Mouse (Mus musculus) kidney, postnatal 14 days (tissue): Measurements from ENCODE around the gene Ring1.

ENCODE experiments used
- DNase-seq: peaks from one replicate; pipeline ENCODE4 v3.0.0; 2022; ENCODE audit warnings: mixed read lengths

Ring1 gene

DNA sequence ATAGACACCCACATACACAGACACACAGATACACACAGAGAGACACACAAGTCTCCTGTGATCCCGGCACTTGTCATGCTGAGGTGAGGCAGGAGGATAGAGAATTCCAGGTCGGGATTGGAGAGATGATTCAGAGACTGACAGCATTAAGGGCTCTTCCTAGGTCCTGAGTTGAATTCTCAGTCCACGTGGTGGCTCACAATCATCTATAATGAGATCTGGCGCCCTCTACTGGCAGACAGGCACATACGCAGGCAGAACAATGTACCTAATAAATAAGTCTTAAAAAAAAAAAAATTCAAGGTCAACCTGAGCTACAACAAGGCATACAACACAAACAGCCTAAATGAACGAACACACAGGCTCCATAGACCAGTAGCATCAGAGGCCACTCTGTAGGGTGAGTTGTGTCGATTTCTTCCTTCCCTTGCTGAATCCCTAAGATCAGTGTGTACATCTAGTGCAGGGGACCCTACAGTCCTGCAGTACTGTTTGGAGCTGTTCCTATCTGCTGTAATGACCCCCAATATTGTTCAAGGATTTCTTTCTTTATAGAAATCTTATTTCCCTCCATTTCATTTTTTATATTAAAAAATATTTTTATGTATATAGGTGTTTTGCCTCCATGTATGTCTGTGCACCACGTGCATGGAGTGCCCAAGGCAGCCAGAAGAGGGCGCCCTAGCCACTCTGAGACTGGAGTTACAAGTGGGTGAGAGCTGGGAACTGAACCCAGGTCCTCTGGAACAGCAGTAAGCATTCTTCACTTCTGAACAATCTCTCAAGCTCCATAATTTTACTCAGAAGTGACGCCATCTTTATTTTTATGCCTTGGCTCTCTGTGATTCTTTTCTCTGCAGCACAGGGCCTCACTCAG is 32.5 kb downstream of the Ring1 start:
- DNase-seq: peak; percentile 64

- peak; percentile 58 for DNase-seq
These were observed 42.3 kb downstream of the Ring1 start for GRCm38 (mm10) chr17:33982136-33982535.

- DNase-seq: peak; percentile 93
These were observed 43.1 kb downstream of the Ring1 start for GRCm38 (mm10) chr17:33981192-33981909.

- DNase-seq: no peak
These were observed 44.1 kb downstream of the Ring1 start for GRCm38 (mm10) chr17:33980181-33981035.

DNA sequence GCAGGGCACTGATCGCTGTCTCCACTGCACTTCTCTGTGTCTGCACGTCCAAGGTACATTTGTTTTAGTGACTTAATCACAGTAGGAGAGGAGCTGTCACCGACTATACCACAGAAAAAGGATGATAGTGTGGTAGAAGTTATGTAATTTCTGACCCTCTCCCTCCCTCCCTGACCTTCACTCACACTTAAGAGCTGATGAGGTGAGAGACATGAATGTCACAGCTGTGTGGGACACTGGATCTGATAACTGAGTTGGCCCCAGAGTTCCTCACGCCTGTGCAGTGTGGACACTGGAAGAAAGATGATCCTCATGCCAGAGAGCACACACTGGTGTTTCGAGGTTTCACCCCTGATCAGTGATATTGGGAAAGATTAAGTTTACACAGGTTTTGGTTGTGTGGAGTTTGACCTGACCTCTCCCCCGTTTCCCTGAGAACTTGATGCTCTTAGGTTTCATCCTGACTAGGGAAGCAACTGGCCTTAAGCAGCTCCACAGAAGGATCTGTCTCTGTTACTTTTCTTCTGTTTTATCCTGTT is 44.9 kb downstream of the Ring1 start:
- DNase-seq: no peak

- peak; percentile 92 for DNase-seq
These were observed 45.8 kb downstream of the Ring1 start for GRCm38 (mm10) chr17:33978631-33979031.

DNA sequence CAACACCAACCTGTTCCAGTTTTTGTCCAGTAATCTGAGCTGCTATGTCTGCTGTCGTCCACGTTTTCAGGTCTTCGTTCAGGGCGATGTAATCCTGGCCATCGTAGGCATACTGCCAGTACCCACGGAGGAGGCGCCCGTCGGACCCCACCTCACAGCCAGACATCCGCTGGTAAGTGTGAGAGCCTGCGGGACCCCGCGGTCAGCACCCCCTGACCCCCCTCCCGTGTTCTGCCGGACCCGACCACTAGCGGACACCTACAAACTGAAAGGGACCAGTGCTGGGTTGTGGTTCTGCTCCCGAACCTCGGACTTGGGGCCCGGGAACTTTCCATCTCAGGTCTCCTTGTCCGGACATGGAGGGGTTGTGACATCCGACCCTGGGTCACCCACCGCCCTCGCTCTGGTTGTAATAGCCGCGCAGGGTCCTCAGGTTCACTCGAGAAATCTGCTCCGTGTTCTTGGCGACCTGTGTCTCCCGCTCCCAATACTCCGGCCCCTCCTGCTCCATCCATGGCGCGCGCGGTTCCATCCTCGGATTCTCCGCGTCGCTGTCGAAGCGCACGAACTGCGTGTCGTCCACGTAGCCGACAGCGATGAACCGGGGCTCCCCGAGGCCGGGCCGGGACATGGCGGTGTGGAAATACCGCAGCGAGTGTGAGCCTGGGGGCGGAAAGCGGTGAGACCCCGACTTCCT is 46.5 kb downstream of the Ring1 start:
- DNase-seq: no peak

- DNase-seq: no peak
These were observed 50.9 kb downstream of the Ring1 start for GRCm38 (mm10) chr17:33973572-33973971.

- DNase-seq: peak; percentile 56
These were observed 51.8 kb downstream of the Ring1 start for GRCm38 (mm10) chr17:33972691-33973090.
